Mouse (Mus musculus) mature B cell (primary cell): Measurements from ENCODE around the gene Kcnq5.
"Not testable (repeated sequence)": the region's sequence is repeated elsewhere in the genome, so short reads cannot be mapped to it uniquely, and the experiment has no call there.

ENCODE experiments used
- in situ Hi-C: fragments of 300-500 bp; cut with MboI; formaldehyde crosslinking; loops from 2 replicates; pipeline ENCODE4 v1.14.3; 2019

Gene Kcnq5

DNA sequence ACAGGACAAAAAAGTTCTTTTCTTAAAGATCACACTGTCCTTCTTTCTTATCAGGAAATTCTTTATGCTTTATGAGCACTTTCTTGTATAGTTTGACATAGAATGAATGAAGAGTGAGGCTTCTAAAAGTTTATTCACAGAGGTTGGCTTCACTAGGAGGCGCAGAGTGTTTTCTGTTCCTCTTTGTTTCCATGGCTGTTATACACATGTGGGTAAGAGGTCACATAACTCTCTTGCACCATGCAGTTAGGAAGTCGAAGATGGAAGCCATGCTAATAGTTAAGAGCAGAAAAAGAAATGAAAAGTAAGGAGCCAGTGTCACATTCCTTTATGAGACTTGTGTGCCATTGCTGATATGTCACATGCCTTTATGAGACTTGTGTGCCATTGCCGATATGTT is 105.3 kb downstream of the Kcnq5 start:
- in situ Hi-C loops: no loop called here

DNA sequence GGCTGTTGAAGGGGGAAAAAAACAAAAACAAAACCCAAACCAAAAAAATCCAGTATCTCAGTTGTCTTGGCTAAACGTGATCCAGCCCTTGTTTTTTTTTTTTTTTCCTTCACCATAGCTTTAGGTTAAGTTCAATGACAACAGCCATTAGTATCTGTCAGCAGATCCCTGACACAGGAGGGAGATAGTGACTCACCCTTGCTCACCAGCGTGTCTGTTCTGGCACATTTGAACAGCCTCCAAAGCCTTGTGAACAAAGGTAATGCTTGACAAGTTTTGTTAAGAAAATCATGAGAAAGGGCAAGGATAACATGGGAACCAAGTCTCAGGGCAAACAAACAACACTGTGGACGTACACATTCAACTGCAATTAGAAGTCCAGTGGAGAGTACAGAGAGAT is 123.2 kb downstream of the Kcnq5 start:
- in situ Hi-C loops: no loop called here

DNA sequence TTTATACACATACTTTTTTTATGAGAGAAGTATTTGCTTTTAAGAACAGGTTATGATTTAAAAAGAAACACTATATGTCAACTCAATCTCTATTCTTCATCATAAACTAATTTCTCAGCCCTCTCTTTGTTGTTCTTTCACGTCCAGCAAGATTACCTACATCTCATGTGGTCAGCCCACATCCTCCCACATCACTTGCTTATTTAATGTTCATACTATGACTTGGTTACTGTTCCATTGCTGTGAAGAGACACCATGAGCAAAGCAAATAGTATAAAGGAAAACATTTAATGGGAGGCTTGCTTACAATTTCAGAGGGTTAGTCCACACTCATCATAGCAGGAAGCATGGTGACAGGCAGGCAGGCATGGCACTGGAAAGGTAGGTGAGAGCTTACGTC is 124.4 kb downstream of the Kcnq5 start:
- in situ Hi-C loops: no loop called here

DNA sequence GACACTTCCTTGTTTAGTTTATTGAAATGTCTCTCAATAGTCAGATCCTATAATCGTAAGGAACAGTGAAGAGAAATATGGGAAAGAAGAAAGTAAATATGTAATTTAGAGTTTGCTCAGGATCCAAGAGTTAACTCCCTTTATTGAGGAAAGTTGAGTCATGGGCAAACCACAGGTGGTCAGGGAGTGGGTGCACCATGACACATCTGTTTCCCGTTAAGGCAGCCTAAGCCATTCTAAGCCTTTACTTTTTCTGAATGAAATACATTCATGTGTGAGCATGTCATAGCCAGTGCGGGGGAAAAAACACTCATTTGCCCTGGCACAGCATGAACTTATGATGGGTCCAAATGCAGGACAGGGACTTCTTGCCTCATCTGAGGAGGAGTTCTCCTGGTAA is 125.4 kb downstream of the Kcnq5 start:
- in situ Hi-C loops: no loop called here

DNA sequence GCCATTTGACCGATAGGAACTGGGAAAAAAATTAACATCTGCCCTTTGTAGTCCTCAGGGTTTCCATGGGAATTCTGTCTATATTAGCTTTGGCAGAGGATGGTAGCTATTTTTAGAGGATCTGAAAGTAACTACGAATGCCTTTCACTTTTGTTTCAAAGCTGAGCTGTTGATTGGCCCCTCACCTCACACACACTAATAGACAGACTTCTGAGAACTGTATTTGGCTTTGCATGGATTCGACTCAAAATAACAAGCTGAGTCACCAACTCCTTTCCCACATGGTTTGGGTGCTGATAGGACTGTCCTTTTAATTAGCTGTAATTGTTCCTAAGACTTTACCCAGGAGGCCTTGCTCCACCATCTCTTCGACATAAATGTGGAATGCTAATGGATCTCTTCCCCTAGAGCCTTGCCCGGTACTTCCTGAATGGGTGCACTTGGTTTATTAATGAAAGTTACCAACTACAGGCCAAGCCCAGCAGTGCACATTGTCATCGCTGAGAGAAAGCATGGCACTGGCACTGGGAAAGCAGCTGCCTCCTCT is 131.8 kb downstream of the Kcnq5 start:
- in situ Hi-C loops: no loop called here

DNA sequence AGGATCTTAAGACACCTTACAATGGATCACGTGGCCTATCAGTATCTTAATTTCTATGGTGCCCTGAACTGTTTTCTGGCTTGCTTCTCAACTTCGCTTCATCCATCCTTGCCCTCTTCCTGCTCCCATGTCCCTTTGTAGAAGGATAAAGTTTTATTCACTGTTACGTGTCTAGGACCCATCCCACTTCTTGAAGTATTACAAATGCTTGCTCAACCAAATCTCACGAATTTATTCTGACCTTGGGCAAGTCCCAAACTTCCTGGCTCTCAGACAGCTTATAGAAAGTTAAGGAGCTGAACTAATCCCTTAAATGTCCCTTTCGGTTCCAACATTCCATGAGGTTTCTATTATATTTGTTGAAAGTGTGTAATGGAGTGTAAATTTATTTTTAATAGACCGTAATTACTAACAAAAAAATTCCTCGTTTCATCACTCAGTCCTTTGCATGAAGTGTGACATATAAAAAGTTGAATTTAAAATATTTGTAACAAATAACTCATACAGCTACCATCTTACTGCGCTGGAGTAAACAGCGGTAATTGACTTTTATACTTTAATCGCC is 141.6 kb downstream of the Kcnq5 start:
- in situ Hi-C loops: no loop called here

DNA sequence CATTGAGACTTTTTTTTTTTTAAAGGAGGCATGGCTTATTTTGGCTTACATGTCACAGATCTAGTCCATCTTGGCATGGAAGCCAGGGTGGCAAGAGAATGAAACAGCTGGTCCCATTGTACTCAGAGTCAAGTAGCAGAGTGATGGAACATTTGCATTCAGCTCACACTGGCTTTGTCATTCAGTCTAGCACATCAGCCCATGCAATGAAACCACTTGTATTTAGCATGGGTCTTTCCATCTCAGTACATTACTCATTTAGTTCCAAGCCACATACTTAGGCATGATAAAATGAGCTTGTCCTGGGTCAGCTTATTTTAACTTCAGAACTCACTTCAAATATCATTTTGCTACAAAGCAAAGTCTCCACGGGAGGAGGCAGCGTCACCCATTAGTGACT is 156.7 kb downstream of the Kcnq5 start:
- in situ Hi-C loops: no loop called here

DNA sequence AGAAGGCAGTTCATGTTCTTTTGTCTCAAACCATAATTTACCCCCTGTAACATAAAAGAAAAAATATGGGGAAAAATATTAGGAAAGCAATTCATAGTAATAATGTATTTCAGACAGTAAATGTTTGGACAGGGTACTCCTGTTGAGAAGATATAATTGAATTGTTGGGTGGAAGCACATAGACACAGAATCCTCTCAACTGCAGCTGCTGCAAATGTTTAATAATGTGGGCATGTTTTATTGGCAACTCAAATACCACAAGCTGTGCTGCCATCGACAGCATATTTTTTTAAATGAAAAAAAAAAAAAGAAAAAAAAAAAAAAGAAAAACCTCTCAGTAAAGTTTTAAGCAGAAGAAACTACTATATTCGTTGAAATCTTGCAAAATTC is 157.3 kb downstream of the Kcnq5 start:
- in situ Hi-C loops: no loop called here

DNA sequence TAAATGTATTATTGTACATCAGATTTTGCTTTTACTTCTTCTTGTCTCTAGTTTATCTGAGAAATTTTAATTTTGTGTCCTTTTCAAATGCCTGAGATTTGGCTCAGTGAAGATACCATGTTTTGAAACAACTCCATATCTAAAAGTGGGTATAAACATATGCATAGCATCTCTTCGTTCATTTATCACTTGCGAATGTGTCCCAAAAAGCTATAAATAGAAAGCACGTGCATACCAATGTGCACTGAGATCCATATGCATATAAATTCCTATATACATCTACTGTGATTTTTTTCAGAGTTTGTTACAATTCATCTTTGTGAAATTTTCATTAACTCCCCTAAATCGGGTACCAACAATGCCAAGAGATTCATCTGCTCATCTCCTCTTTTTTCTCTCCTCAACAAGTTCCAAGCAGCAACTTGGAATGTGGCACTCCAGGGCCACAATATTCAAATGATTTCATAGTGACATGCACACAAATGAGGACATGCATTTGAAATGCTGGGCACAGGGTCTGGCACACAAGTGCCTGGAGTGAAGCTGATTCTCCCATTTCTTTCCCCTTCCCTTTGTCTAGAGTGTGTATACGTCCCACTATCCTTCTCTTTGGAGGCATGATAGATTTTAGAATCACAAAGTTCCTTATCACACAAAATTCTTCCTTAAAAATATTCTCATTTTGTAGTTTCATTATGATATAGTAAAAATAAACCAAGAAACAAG is 157.8 kb downstream of the Kcnq5 start:
- in situ Hi-C loops: no loop called here

DNA sequence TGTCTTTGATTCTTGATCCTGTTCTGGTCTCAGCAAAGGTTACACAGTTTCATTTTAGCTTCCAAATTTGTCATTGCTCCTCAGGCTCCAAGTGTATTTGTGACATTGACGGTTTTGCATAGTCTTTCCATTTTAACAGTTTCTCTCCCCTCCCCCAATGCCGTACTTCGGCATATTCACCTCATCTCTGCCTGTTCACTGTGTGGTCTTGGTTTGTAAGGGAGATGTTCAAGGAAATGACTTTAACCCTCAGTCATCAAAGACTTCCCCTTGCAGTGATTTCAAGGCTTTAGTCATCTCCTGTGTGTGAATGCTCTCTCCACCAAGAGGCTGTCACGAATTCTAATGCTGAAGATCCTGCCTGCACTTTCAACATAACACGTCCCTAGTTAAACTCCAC is 181.0 kb downstream of the Kcnq5 start:
- in situ Hi-C loops: no loop called here

DNA sequence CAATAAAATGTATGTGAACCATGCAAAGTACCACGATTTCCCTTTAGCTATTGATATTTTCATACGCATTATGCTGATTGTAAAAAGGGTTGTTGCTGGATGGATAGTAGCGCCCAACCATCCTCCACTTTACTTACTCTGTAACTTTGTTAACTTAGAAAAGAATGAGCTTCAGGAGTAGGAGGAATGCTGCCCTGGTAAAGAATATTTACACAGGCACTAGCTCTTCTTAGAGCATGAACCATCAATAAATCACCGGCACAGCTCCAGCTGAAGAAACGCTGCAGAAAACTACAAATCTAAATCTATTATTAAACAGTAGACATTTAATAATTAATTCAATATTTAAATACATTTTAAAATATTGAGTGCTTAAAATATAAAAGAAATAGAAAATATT is 184.2 kb downstream of the Kcnq5 start:
- in situ Hi-C loops: no loop called here

DNA sequence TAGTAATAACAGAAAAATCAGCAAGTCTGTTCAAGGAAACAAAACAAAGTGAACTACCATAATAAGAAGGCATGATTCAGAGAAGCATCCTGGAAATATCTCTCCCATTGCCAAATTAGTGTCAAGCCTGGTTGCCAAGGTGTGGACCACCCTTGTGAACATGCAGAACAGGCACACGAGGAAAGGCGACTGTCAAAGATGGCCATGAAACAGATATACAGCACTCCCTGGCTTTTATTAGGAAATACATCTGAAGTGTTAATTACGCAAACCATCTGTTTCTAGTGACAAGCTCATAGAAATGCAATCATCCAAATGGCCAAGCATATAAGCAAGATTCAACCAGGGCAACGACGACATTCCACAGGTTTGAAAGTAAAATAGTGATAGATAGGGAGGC is 187.8 kb downstream of the Kcnq5 start:
- in situ Hi-C loops: no loop called here

DNA sequence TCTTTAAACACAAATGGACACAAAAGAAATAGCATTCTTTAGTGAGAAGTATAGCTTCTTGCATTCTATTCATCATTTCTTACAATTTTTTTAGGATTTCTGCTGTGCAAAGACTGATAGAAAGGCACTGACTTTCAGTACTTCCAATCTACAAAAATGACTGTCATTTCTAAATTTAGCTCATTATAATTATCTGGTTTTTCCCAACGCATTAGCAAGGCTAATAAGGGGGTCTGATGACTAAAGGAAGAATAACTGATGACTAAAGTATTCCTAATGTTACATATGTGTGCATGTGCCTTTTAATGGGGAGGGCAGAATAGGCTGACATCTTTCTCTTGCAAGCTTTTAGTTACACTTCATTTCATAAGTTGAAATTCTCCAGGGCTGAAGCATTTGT is 191.2 kb downstream of the Kcnq5 start:
- in situ Hi-C loops: no loop called here

DNA sequence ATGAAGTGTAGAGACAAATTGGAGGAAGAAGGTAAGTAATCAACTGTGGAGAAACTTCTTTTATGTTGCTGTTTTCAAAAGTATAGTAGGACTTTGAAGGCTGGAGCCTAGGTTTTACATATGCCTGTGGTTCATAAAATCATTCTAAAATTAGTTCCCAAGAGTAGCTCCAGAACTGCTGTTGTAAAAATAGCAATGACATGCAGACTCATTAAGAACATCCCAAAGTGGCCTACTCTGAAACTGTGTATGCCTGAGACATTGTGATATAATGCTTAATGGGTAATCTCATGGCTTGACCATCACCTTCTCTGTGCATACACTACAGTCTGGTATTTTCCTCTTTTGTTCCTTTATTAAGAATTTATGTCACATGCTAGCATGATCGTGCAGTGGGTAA is 212.4 kb downstream of the Kcnq5 start:
- in situ Hi-C loops: no loop called here

DNA sequence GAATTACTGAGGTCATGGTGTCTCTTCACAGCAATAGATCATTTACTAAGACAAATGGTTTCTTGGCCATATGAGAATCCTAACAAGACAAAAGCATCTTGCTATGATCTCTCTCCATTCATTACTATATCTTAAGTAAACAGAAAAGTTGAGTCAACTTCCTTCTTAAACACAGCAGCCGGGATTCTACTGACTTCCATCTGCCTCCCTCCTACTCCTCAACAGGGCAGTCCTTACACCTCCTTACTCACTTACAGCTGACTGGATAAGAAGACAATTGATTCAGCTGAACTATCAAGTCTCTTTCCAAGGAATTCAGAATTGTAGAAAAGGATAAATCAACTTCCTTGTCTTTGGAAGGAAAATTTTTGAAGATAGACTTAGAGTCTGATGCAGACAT is 232.6 kb downstream of the Kcnq5 start:
- in situ Hi-C loops: no loop called here

DNA sequence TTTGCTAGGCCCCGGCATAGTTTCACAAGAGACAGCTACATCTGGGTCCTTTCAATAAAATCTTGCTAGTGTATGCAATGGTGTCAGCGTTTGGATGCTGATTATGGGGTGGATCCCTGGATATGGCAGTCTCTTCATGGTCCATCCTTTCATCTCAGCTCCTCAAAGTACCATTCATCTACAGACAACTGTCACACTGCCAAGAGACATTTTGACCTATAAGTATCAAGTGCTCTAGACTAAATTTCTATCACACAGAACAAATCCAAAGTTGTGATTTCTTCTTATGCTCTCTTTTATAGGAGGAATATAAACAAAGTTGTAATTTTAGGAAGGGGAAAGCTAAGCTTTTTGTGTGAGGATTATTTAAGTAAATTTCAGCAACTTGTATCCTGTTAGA is 238.5 kb downstream of the Kcnq5 start:
- in situ Hi-C loops: not testable (repeated sequence)

DNA sequence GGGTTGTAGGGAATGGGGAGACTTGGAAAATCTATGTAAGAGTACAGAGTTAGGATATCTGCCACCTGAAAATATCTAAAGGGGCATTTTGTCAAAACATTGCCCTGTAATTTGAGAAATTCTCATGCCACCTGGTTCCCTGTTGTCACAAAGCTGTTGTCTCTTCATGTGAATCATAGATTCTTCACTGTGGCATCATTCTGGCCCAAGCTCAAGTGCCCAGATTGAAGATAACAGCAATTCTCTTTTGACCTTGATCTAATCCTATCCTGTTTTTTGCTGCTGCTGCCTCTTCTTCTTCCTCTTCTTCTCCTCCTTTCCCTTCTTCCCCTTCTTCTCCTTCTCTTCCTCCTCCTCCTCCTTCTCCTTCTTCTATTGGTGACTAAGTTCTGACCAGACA is 240.5 kb downstream of the Kcnq5 start:
- in situ Hi-C loops: no loop called here

DNA sequence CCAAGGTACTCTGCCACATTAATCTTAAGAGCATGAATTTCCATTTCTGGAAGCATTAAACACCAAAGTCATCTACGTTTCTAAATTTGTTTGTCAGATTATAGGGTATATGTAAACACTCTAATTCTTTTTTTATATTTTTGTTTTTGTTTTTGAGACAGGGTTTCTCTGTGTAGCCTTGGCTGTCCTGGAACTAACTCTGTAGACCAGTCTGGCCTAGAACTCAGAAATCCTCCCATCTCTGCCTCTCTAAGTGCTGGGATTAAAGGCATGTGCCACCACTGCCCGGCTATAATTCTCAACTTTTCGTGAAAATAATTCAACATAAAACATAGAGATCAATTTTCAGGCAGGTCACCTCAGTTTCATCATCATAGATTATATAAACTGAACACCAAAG is 246.9 kb downstream of the Kcnq5 start:
- in situ Hi-C loops: no loop called here

DNA sequence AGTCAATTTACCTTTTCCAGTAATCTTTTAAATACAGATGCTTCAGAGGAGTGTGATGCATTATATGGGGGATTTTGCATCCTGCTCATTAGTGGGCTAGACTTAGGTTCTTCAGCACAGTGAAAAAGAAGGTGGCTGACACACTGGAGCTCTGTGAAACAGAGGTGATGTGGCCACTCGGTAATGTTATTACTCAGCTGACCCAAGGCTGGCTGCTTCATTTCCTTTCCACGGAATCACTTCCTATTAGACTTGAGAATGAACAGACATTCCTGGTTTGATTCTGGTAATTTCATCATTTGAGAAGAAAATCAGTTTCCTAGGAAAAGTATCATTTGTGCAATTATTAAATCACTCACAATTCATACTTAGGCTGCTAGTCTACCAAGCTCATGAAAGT is 249.0 kb downstream of the Kcnq5 start:
- in situ Hi-C loops: no loop called here

DNA sequence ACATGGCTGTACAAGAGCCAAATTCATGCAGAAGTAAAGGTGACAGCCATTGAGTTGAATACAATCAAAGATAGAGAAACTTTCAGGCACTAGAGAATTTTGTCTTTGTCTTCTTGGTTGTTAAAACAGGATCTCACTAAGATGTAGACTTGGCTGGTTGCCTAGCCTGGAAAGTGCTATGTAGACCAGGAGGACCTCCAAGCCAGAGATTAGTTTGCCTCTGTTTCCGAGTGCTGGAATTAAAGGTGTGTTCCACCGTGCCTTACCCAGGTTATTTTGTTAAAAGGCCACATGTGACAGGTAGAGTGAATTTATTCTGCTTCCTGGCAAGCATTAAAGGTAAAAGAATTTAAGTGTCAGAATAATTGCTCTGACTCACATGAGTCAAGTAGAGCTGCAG is 271.3 kb downstream of the Kcnq5 start:
- in situ Hi-C loops: no loop called here

DNA sequence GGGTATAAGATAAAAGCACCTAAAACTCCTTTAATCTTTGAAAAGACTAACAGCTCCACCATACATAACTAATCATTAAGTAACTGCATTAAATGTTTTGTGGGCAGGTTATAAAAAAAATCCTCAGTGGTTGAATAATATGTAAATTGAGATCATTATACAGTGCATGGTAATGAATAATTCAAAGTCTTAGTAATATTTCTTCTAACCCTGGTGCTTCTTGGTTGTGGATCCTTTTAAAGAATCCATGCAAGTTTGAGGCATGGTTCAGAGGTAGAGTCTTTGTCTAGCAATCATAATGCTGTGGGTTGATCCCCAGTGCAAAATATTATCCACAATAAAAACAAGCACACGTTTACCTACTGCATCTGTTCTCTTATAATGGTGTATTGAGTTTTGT is 272.8 kb downstream of the Kcnq5 start:
- in situ Hi-C loops: no loop called here

DNA sequence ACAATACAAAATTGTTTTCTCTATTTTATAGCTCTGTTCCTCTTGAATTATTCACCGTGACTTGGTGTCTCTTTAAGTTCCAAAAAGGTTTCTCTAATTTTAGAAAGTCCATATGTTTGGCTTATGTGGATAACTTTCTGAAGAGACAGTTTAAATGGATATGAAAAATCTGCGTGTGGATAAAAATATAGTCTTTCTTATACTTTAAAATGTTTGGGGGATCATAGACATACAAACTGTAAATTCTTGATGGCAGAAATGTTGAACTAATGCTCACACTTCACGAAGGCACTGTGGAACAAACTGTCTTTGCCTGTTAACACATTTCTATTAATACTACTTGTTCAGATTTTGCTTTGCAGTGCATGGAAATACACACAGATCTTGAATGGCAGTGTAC is 277.3 kb downstream of the Kcnq5 start:
- in situ Hi-C loops: no loop called here

DNA sequence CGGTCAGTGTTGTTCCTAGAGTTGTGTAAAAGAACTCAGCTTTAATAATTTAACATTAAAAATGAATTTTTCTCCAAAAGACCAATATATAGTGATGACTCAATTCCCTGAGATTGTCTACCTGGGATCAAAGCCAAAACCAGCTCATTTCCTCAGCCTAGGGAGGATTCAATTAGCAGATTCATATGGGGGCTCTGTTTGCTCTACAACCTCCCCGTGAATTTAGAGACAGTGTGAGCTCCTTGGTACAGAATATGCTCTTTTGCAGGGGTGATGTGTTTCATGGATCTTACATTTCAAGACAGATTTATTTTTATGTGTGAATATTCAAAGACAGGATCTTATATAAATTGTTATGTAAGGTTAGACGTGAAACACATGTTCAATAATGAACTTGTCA is 284.9 kb downstream of the Kcnq5 start:
- in situ Hi-C loops: no loop called here

DNA sequence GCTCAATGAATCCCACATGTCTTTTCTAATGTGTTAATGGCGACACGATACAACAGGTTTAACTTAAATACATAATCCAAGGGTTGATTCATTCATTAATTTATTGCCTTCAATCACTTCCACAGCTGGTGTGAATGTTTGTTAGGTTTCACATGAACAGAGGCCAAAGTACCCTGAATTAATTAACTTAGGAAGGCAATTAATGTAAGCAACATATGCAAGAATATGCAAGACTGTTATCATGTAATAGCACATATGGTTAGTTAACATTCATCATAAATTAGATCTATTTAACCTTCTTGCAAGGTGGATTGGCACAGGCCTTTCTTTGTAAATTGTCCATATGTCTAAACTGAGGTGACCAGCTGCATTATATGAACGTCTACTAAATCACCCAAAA is 300.9 kb downstream of the Kcnq5 start:
- in situ Hi-C loops: no loop called here
